Mouse (Mus musculus) thymus, adult 18-20 months (tissue): ENCODE results near the gene Pex11g.

Experiments used
- DNase-seq, 2 experiments: peaks; one replicate each; pipeline ENCODE4 v3.0.0; 2022; ENCODE audit warnings: mixed read lengths in 2 of 2

The Pex11g gene

GRCm38 (mm10) chr8:3480221-3480785 lies 12.8 kb upstream of the Pex11g start:
- no peak for DNase-seq

GRCm38 (mm10) chr8:3475715-3476429 lies 8.4 kb upstream of the Pex11g start:
- DNase-seq = no peak

- DNase-seq = no peak
These were observed 3.1 kb upstream of the Pex11g start, which contains the start of gene Tex45 for GRCm38 (mm10) chr8:3470562-3470961. TSS of gene Tex45 (plus strand) at chr8:3470862.

GRCm38 (mm10) chr8:3468838-3469237 lies 1.4 kb upstream of the Pex11g start:
- DNase-seq = no peak

GRCm38 (mm10) chr8:3467886-3468545 lies 536 bp upstream of the Pex11g start:
- no peak for DNase-seq

- peak in 1 of 2 experiments; percentile 23 for DNase-seq
These were observed 3.2 kb downstream of the Pex11g start for GRCm38 (mm10) chr8:3464309-3464708.

GRCm38 (mm10) chr8:3463248-3463647 lies 4.2 kb downstream of the Pex11g start:
- no peak for DNase-seq

- DNase-seq = no peak
These were observed 15.5 kb downstream of the Pex11g start for GRCm38 (mm10) chr8:3451992-3452391.

- no peak for DNase-seq
These were observed 16.8 kb downstream of the Pex11g start for GRCm38 (mm10) chr8:3450670-3451069.

GRCm38 (mm10) chr8:3449226-3449625 lies 18.3 kb downstream of the Pex11g start:
- no peak for DNase-seq

- DNase-seq = no peak
These were observed 28.0 kb downstream of the Pex11g start for GRCm38 (mm10) chr8:3439510-3439909.

- DNase-seq = no peak
These were observed 31.0 kb downstream of the Pex11g start for GRCm38 (mm10) chr8:3436492-3436891.

- DNase-seq = no peak
These were observed 36.4 kb downstream of the Pex11g start for GRCm38 (mm10) chr8:3431113-3431512.

- no peak for DNase-seq
These were observed 37.5 kb downstream of the Pex11g start for GRCm38 (mm10) chr8:3429966-3430365.

- DNase-seq = no peak
These were observed 39.1 kb downstream of the Pex11g start for GRCm38 (mm10) chr8:3428426-3428825.

- no peak for DNase-seq
These were observed 41.3 kb downstream of the Pex11g start for GRCm38 (mm10) chr8:3426211-3426610.

- DNase-seq = no peak
These were observed 42.3 kb downstream of the Pex11g start for GRCm38 (mm10) chr8:3425217-3425616.

GRCm38 (mm10) chr8:3421507-3421906 lies 46.0 kb downstream of the Pex11g start:
- no peak for DNase-seq

GRCm38 (mm10) chr8:3420105-3420706 lies 47.3 kb downstream of the Pex11g start:
- DNase-seq = no peak

GRCm38 (mm10) chr8:3418101-3418500 lies 49.4 kb downstream of the Pex11g start:
- DNase-seq = no peak

GRCm38 (mm10) chr8:3417455-3417854 lies 50.0 kb downstream of the Pex11g start:
- no peak for DNase-seq

- no peak for DNase-seq
These were observed 50.6 kb downstream of the Pex11g start for GRCm38 (mm10) chr8:3416846-3417245.

- DNase-seq = no peak
These were observed 51.8 kb downstream of the Pex11g start for GRCm38 (mm10) chr8:3415661-3416060.

GRCm38 (mm10) chr8:3415259-3415658 lies 52.2 kb downstream of the Pex11g start:
- no peak for DNase-seq
